Mouse (Mus musculus) frontal cortex, adult (tissue): Measurements from ENCODE around the gene Stab1.

Experiments used
- ATAC-seq: cut with Nextera tagmentation; 2 replicates; pipeline ENCODE4 v1.9.2; 2017; ENCODE audit warnings: mild to moderate bottlenecking, moderate library complexity, mixed read lengths; ENCODE audit not compliant: low TSS enrichment

The Stab1 gene

DNA sequence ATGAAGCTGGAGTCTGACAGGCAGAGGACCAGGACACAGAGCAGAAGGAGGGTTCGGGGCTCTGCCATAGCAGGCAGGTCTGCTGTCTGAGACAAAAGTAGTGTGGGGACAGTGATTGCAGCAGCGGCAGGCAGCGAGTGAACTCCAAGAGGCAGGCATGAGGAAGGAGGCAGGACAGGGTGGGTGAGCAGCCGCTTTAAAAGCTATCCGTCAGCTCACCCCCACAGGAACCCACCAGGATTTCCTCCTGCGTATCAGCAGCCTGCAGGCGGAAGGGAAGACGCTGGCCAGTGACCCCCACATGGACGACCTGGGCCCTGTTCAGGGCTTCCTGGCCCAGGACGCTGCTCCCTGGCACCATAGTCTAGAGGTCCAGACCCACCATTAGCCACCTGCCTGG lies at the start of gene Stab1:
Gene Stab1 (minus strand): TSS at position 217 of the 400 bp plus-strand sequence.
- no peak for ATAC-seq

DNA sequence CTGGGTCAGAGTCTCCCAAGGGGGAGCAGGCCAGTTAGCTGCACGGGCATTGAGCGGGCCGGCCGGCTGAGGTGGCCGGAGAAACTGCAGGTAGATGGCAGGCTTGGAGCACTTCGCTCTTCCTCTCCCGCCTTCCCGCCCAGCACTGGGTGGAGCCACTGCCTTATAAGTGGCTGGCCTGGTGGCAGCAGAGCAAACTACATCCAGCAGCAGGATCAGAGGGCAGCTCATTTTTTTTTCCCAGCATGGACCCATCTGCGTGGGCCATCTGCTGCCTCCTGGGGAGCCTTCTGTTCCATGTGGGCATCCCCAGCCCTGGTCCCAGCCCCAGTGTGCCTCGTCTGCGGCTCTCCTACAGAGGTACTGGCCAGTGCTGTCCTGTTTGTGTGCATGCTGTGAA lies 49.2 kb upstream of the Stab1 start, which contains the start of gene Sema3g:
Gene Sema3g (plus strand): TSS at position 195 of the 400 bp plus-strand sequence.
- no peak for ATAC-seq

DNA sequence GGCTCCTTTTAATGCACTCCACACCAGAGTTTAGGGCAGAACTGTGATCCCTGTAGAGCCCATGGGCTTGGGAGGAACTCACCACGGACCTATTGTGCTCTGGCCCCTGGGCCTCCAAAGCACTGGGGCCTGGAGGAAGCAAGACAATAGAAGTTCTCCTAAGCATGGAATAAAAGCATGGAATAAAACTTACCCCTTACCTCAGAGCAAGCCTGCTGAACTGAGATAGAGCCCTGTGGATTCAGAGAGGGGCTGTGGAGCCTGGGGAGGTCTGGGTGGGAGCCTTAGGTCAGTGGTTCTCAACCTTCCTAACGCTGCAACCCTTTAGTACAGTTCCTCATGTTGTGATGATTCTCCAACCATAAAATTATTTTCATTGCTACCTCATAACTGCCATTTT lies 48.4 kb upstream of the Stab1 start, which contains the start of gene Nisch:
Gene Nisch (minus strand): TSS at position 101 of the 400 bp plus-strand sequence.
- ATAC-seq = no peak

DNA sequence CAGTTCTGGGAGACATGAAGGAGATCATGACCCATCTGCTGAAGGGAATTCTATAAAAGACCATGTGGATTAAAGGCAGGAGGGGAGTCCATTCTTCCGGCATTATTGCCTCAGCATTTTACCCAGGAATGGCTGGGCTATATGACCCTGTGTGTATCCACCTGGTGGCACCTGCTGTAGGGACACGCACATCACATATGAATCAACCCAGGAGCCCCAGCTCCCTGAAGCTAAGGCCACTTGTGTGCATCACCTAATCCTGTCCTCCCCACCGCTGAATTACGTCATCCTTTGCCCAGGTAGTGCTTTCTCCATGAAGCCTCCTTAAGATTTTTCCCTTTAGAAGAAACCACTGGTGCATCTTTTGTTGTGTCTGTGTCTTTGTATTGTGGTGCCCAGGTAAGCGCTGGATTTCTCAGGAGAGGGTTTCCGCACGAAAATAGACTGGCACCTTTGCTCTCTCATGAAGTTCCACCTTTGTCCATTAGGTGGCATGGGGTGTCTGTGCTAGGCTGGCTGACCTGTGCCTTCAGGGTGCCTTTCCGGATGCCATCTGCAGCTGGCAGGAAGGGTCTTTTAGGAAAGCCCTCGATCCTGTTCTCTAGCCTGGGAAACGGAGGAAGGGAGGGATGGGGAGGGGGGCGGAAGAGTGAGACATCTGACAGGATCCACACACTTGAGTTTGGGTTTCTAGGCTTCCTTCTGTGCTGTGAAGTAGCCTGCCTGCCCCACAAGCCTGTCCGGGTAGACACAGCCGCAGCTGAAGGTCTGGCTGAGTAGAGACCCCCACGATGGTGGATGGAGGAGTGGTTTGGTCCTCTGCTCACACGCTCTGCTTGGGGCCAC lies 46.9 kb upstream of the Stab1 start:
- ATAC-seq = peak; percentile 75

DNA sequence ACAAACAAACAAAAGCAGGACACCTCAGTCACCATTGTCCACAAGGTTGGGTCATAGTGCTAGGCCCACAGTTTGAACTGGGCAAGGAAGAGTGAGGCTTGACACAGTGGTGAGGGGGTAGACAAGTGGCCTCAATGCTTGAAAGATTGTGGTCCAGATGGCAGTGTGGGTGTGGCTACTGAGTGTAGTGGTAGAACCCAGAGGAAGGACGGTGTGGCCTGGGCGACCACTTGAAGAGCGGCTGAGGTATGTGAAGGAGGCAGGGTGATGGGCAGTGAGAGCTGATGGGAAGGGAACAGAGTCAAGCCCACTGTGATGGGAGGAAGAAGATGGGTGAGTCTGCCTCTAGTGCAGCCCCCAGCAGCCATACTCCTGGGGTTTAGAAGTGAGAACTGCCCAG lies 46.2 kb upstream of the Stab1 start:
- ATAC-seq = no peak

DNA sequence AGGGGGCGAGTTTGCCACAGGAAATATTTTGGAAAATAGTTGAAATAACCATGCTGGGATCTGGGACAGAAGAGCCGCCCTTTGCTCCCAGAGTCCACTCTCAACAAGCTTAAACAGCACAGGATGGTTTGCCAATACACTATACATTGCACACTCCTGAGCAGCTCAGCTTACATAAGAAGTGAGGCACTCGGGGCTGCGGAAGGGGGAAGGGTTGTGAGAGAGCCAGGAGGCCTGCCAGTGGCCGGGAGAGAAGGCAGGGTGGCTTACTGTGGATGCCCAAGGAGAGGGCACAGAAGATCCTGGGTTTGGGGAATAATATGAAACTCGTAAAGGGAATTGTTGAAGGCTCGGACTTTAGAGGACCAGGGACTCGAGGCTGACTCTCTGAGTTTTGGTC lies 45.4 kb upstream of the Stab1 start:
- ATAC-seq = no peak

DNA sequence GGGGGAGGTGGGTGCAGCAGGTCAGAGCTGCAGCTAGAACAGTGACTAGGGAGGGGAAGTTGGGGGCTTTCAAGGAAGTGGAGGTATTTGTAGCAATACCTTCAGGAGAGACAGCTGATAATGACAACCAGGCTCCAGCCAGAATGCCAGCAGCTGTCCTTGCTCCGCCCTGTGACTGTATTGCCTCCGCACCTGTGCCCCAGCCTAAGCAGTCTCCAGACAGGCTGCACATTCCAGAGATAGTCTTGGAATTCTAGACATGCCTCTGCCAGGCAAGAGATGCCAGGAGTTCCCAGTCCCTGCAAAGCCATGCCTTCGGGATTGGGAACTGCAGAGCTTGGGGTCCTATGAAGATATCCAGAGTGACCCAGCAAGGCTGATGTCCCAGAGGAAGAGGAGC lies 44.1 kb upstream of the Stab1 start:
- no peak for ATAC-seq

DNA sequence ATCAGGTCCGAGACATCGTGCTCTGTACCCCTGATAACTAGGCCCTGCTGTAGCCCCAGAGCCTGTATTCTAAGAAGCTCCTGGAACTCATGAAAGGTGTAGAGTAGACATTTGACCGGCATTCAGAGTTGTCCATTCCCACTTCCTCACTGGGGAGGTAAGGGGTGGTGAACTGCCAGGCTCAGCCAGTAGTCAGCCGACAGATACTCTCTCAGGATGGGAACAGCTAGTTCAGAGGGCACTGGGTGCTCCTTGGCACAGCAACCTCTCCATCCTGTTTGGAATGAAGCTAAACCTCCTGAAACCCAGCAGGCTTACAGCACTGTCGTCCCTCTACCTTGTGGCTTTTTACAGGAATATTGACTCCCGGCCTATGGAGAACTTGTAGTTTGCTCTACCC lies 43.4 kb upstream of the Stab1 start:
- ATAC-seq = no peak

DNA sequence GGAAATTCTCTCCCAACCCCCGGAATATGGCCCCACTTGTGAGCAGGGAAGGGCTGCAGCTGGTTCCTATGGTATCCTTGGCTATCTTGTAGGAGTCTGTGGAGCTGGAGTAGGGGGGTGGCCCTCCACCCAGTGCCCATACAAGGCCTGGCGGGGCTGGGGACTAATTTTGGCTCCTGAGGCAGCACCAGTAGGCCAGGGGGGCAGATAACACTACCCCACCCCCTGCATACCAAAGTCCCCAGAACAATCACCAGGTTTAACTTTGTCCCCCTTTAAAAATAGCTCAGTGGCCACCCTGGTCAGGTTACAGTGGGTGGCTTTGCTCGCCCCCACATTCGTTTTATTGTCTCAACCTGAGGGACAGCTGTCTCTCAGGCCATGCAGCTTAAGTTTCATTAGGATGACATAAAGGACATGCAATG lies 40.7 kb upstream of the Stab1 start:
- ATAC-seq = no peak

DNA sequence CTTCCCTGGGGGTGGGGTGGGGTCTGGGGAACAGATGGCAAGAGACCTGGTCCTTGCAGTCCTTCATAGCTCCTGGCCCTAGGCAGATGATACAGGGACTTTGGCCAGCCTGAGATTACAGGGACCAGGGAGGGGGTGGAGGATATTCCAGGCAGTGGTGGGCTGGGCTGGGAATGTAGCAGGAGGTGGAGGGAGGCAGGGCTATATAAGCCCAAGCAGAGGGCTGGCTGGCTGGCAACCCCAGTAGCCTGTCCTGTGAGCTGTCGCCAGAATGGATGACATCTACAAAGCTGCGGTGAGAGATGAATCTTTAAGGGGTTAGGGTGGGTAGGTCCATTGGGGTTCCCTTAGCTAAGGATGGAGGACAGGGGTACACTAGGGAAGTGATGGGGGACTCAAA lies 39.6 kb upstream of the Stab1 start, which contains the start of gene Tnnc1:
Gene Tnnc1 (plus strand): TSS at position 229 of the 400 bp plus-strand sequence.
- ATAC-seq = no peak

DNA sequence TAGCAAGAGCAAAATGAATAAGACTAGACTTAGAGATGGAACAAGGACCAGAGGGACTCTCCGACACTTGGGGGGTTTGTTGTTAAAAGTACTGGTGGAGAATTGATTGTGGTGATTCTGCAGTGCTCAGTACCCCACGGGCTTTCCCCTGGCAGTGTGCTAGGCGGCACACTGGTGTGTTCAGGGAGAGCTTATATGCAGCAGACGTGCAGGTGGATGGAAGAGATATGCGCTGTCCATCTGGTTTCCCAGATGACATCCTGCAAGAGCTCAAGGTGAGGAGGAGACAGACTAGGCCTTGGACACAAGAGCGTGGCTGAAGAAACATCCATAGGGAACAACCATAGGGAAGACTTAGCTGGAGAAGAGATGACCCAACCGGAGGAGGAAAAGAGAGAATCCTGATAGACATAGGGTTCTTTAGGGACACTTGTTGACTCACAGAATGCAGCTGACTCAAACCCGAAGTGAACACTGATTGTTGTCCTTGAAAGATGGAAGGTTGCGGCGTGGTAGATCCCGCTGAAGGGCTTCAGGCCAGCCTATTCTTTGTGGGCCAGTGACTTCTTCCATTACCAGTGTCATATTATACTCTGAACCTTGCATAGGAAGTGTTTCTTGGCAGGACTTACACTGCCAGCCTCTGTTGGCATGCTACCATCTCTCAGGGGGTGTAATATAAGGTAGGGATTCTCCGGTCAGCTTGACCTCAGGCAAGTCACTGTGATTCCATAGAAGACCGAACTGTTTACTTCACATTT lies 38.8 kb upstream of the Stab1 start:
- ATAC-seq = peak; percentile 43

DNA sequence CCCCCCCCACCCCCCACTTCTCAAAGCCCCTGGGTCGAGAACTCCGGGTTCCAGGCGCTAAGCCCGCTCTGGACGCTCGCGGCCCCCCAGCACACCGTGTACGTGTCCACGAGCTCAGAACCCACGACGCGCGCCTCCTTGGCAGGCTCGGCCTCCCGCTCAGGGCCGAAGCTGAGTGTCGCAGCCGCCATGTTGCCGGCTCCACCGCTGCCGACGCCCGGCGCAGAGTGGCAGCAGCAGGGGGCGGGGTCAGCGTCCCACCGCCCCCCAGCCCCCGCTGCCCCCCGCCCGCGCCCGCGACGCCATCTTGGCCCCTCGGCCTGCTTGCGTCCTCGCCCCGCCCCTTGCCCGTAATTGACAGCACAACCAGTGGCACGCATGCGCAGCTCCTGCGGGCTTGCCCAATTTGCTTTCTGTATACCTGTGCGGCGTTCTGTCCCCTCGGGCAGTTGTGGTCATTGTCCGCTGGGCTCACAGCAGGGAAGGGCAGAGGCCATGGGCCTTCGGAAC lies 38.1 kb upstream of the Stab1 start:
- ATAC-seq = peak; percentile 56

DNA sequence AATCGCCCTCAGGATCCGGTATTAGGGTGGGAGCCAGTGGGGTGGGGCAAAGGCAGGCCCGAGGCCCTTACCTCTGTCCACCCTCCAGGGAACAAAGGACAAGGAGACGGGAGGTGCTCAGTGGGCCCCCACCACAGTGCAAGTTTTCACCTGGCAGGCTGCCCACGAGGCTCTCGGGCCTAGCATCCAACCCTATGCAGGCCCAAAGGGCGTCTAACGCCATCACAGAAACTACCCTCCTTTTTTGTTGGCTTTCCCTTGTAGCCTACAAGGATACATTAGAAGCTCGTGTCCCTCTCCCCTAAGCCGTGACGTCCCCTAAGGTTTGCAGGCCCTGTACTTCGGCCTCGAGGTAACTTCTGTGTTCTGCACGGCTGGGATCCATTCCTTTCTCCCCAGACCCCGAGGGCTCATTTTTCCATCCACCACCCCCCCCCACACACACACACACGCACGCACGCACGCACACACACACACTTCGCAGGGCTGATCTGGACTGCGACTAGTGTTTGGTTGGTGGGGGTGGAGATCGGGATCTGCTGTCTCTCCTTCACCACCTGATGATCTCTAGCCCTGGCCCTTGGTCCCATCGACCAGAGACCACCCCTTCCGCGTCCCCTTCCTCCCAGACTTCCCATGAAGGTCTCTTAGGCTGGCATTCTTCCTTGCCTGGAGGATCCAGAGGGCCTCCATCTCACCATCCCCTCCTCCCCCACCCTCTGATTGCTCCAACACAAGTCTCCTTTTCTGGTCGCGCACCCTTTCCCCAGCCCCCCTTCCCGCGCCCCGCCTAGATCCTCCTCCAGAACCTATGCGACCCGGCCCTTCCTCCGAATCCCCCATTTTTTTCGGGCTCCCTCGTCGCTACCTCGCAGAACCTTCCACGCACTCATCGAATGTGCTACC lies 37.4 kb upstream of the Stab1 start:
- peak; percentile 2; the same call in 1 of the 2 replicates for ATAC-seq

DNA sequence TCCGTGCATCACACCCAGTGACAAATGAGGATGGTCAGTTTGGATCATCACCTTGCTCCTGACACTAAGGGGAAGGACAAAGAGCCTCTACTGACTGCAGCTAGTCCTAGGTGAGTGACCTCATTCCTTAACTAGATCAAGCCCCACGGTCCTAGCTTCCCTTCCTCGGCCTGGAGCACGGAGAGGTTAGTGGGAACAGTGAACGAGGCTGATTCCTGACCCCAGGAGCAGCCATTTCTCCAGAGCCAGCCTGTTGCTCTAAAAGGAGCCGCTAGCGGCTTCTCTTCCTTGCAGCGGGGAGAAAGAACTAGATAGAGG lies 36.8 kb upstream of the Stab1 start:
- no peak for ATAC-seq

DNA sequence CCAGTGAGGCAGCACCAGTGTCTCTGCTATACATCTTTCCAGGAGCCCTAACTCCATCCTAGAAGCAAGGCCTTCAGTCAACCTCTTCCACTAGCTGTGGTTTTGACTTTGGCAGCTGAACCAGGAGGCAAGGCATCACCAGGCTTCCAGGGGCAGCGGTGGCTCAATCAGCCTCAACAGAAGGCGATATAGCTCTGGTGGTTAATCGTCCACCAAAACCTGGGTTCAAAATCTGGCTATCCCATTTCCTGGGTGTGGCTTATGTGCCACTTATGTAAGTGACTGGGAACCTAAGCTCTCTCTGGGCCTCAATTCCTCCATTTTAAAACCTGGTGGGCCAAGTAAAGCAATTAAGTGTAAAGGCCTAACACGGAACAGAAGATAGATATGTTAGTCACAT lies 36.4 kb upstream of the Stab1 start:
- no peak for ATAC-seq

DNA sequence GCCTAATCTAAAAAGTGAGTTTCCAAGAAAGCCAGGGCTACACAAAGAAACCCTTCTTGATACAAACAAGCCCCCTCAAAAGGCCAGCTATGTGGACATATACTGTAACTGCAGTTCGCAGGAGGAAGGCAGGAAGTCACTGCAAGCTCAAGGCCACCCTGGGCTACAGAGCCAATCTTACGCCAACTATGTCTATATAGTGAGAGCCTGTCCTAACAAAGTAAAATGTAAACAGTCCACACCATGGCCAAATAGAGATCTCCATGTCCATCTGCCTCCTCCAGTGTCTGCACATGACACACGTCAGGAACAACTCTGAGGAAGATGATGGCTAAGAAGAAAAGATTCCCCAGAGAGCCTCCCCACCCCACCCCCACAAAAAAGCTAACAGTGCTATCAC lies 31.6 kb upstream of the Stab1 start:
- ATAC-seq = no peak

DNA sequence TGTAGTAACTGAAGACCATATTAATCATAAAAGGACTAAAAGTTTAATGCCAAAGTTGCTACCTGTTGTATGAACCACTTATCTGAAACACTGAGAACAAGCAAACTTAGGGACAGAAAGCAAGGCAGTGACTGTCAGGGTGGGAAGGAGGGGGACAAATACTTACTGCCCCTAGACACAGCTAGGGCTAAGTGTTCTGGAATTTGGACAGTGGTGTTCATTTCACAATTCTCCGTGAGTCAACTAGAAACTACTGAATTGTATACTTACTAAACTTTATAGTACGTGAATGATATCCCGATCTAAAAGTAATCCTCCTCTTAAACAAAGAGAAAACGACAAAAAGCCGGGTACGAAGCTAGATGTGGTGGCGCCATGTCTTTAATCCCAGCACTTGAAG lies 31.2 kb upstream of the Stab1 start:
- ATAC-seq = no peak

DNA sequence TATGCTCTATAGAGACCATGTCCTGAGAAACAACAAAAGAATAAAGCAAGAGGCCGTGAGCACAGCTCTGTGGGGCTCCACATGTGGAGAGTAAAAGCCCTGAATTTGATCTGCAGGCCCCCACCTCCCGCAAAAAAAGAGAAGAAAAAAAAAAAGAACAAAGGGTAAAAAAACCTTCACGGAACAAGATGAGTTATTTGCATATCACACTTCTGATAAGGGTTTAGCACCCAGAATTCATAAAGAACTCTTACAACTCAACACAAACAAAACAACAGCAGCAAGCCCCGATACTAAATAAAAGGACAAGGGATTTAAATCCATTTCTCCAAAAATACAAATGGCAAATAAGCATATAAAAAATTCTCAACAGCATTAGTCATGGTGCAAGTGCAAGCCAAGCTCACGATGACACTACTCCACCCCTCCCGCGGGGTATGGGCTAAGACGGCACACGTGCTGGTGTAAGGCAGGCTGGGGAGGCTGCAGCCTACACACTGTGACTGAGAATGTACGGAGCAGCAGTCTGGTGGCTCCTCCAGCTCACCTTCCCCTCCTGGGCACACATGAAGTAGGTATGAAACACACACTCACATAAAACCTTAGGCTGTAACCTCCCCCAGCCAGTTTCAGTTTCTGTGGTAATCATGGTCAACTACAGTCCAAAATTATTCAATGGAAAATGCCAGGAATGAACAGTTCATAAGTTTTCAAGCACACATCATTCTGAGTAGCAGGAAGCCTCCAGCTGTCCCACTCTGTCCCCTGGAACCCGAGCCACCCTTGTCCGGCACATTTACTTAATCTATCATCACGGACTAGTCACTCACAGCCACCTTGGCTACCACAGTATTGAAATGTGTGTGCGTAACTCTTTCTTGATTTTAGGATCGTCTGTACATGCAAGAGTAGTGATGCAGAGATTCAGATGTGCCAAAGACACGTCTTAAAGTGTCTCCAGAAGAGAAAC lies 29.4 kb upstream of the Stab1 start:
- peak; percentile 86 for ATAC-seq

DNA sequence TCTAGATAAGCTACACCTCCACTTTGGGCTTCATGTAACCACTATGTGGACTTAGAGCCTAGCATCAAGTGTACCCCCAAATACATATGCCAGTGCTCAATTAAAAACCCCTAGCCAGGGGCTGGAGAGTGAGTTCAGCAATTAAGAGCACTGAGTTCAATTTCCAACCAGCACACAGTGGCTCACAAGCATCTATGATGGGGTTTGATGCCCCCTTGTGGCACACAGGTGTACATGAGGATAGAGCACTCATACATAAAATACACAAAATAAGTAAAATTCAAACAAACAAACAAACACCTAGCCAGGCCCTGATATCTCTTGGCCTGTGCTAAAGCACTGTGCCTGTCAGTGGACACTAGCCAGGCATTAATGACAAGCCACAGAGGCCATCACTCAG lies 27.5 kb upstream of the Stab1 start:
- ATAC-seq = no peak

DNA sequence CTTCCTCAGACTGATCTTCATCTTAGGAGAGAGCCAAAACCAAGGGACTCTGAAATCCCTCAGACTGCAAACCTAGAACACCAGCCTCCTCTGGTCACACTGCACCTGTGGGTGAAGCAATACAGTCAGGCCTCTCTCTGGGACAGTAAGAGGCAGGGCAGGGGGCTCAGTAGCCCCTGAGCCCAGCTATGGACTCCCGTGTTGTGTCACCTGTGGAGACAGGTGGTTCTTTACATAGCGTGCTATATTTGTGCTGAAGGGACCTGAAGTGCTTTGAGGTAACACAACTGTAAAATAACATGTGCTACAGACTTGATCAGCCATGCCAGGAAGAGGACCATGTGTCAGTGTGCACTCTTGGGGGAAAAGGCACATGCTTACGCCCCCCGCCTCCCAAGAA lies 27.1 kb upstream of the Stab1 start:
- ATAC-seq = no peak
